Mouse (Mus musculus): ENCODE results near the gene Stil.
"Not testable (repeated sequence)": the region's sequence is repeated elsewhere in the genome, so short reads cannot be mapped to it uniquely, and the experiment has no call there.

Stil gene

GRCm38 (mm10) chr4:114999773-115000428 is at the start of gene Stil:
Gene Stil (plus strand): TSS chr4:115000159.
- in situ Hi-C loops (cut with MseI, MboI), result no loop called here

- in situ Hi-C loops (cut with MseI, MboI), result no loop called here
Observed at GRCm38 (mm10) chr4:114953172-114953571, 46.8 kb upstream of the Stil start.

- in situ Hi-C loops (cut with MseI, MboI), result no loop called here
Observed at GRCm38 (mm10) chr4:114957403-114957802, 42.6 kb upstream of the Stil start.

- in situ Hi-C loops (cut with MseI, MboI), result no loop called here
Observed at GRCm38 (mm10) chr4:114958231-114958630, 41.7 kb upstream of the Stil start.

- in situ Hi-C loops (cut with MseI, MboI), result no loop called here
Observed at GRCm38 (mm10) chr4:114958786-114959185, 41.2 kb upstream of the Stil start.

- in situ Hi-C loops (cut with MseI, MboI), result no loop called here
Observed at GRCm38 (mm10) chr4:114959533-114959932, 40.4 kb upstream of the Stil start.

- in situ Hi-C loops (cut with MseI, MboI), result not testable (repeated sequence)
Observed at GRCm38 (mm10) chr4:114960881-114961280, 39.1 kb upstream of the Stil start.

- in situ Hi-C loops (cut with MseI, MboI), result no loop called here
Observed at GRCm38 (mm10) chr4:114970736-114971135, 29.2 kb upstream of the Stil start.

- in situ Hi-C loops (cut with MseI, MboI), result no loop called here
Observed at GRCm38 (mm10) chr4:114973229-114973740, 26.7 kb upstream of the Stil start.

- in situ Hi-C loops (cut with MseI, MboI), result no loop called here
Observed at GRCm38 (mm10) chr4:114982619-114983018, 17.3 kb upstream of the Stil start.

- in situ Hi-C loops (cut with MseI, MboI), result no loop called here
Observed at GRCm38 (mm10) chr4:114983020-114983419, 16.9 kb upstream of the Stil start.

- in situ Hi-C loops (cut with MseI, MboI), result no loop called here
Observed at GRCm38 (mm10) chr4:114986211-114986590, 13.8 kb upstream of the Stil start.

GRCm38 (mm10) chr4:114986591-114987432 is 13.1 kb upstream of the Stil start, which contains the start of gene Cmpk1:
Gene Cmpk1 (minus strand): TSS chr4:114987241.
- in situ Hi-C loops (cut with MseI, MboI), result no loop called here

- in situ Hi-C loops (cut with MseI, MboI), result no loop called here
Observed at GRCm38 (mm10) chr4:114994218-114994617, 5.7 kb upstream of the Stil start.

- in situ Hi-C loops (cut with MseI, MboI), result no loop called here
Observed at GRCm38 (mm10) chr4:114997051-114997450, 2.9 kb upstream of the Stil start.

- in situ Hi-C loops (cut with MseI, MboI), result no loop called here
Observed at GRCm38 (mm10) chr4:114999445-114999772, 550 bp upstream of the Stil start.

GRCm38 (mm10) chr4:115000429-115000795 is 453 bp downstream of the Stil start:
- in situ Hi-C loops (cut with MseI, MboI), result no loop called here

- in situ Hi-C loops (cut with MseI, MboI), result no loop called here
Observed at GRCm38 (mm10) chr4:115014276-115014675, 14.3 kb downstream of the Stil start.

- in situ Hi-C loops (cut with MseI, MboI), result no loop called here
Observed at GRCm38 (mm10) chr4:115019997-115020396, 20.0 kb downstream of the Stil start.

- in situ Hi-C loops (cut with MseI, MboI), result no loop called here
Observed at GRCm38 (mm10) chr4:115035043-115035442, 35.1 kb downstream of the Stil start.

GRCm38 (mm10) chr4:115038242-115038641 is 38.3 kb downstream of the Stil start:
- in situ Hi-C loops (cut with MseI, MboI), result no loop called here

- in situ Hi-C loops (cut with MseI, MboI), result no loop called here
Observed at GRCm38 (mm10) chr4:115045621-115046020, 45.7 kb downstream of the Stil start.

- in situ Hi-C loops (cut with MseI, MboI), result no loop called here
Observed at GRCm38 (mm10) chr4:115047750-115048149, 47.8 kb downstream of the Stil start.
